Mouse (Mus musculus) heart, postnatal 0 days (tissue): ENCODE measurements at regions not wholly inside any gene's neighbourhood (a gene's known extent, or its start where the extent isn't known, plus 50 kb on each side); places are given as distances from the start of the nearest gene placed in this dataset.

ENCODE experiments used
- ATAC-seq: fragments of 200-750 bp; cut with Nextera tagmentation; 2 replicates; pipeline ENCODE4 v1.8.0; 2017; ENCODE audit warnings: low read depth, moderate number of reproducible peaks, moderate library complexity; ENCODE audit not compliant: insufficient read depth
- DNase-seq: peaks from one replicate; pipeline ENCODE4 v3.0.0-alpha.2; 2016; ENCODE audit warnings: low spot score
- H3K27ac ChIP-seq: fragments of 300-500 bp; sonication (generic); 2 replicates; pipeline ENCODE4 v1.5.1; 2014; ENCODE audit warnings: low read depth, mild to moderate bottlenecking
- H3K27me3 ChIP-seq: fragments of 300-500 bp; sonication (generic); 2 replicates; pipeline ENCODE4 v1.6.1; 2014; ENCODE audit warnings: low read length, mixed read lengths; ENCODE audit not compliant: control insufficient read depth, insufficient read depth
- H3K36me3 ChIP-seq: fragments of 300-500 bp; sonication (generic); replicated peaks from 2 replicates; pipeline ENCODE4 v1.6.1; 2014; ENCODE audit warnings: low read length, mixed read lengths; ENCODE audit not compliant: control insufficient read depth, insufficient read depth
- H3K4me1 ChIP-seq: fragments of 300-500 bp; sonication (generic); 2 replicates; pipeline ENCODE4 v1.6.1; 2014; ENCODE audit warnings: antibody characterized with exemption; ENCODE audit not compliant: control insufficient read depth, insufficient read depth
- H3K4me2 ChIP-seq: fragments of 300-500 bp; sonication (generic); 2 replicates; pipeline ENCODE4 v1.6.1; 2014; ENCODE audit warnings: low read depth, mild to moderate bottlenecking, low read length, moderate library complexity
- H3K4me3 ChIP-seq: fragments of 300-500 bp; sonication (generic); 2 replicates; pipeline ENCODE4 v1.5.1; 2014; ENCODE audit warnings: low read depth, low read length
- H3K9ac ChIP-seq: fragments of 300-500 bp; sonication (generic); replicated peaks from 2 replicates; pipeline ENCODE4 v1.6.1; 2014; ENCODE audit warnings: low read depth, low read length, mixed read lengths
- H3K9me3 ChIP-seq: fragments of 300-500 bp; sonication (generic); replicated peaks from 2 replicates; pipeline ENCODE4 v1.6.1; 2016; ENCODE audit warnings: low read length; ENCODE audit not compliant: control insufficient read depth
- CTCF ChIP-seq: IDR thresholded peaks from 2 replicates; pipeline ENCODE4 v1.5.1; 2016; ENCODE audit warnings: antibody characterized with exemption, control low read depth, low read depth
- EP300 ChIP-seq: IDR thresholded peaks from 2 replicates; pipeline ENCODE4 v1.6.1; 2016; ENCODE audit warnings: antibody characterized with exemption, low read depth
- WGBS: fragments of 180-500 bp; shearing (Covaris S2); extraction: QIAGEN DNeasy Blood & Tissue Kit; methylation state at CpG from one replicate; pipeline ENCODE4 v1.1.7; 2014; 5-methylcytosine and 5-hydroxymethylcytosine counted together

GRCm38 (mm10) chr15:72360049-72360448 is 1474.3 kb upstream of the Gm6569 start:
- Histone ChIP-seq H3K36me3 (no peaks in the 10 kb centered on the region), H3K9ac (no peak overlapping the region), H3K4me1 (no peaks in the 10 kb centered on the region), H3K27ac (no peak overlapping the region), H3K4me2 (no peak overlapping the region), H3K9me3 (no peaks in the 10 kb centered on the region), H3K27me3 (no peaks in the 10 kb centered on the region), H3K4me3 (no peak overlapping the region)
- 95% methylated on average over 3 of the region's 3 CpGs for WGBS
- ATAC-seq (no peak), DNase-seq (no peak)
- TF ChIP-seq EP300 (no peak), CTCF (no peak)

- Histone ChIP-seq H3K36me3 (no peaks in the 10 kb centered on the region), H3K4me1 (no peaks in the 10 kb centered on the region), H3K4me2 (no peak overlapping the region), H3K9me3 (no peaks in the 10 kb centered on the region), H3K27me3 (no peaks in the 10 kb centered on the region), H3K9ac (no peak overlapping the region), H3K27ac (no peak overlapping the region), H3K4me3 (no peak overlapping the region)
- 79% methylated on average over 4 of the region's 4 CpGs for WGBS
- TF ChIP-seq CTCF, result no peak
- TF ChIP-seq EP300, result no peak
- ATAC-seq (no peak), DNase-seq (no peak)
Measured at GRCm38 (mm10) chr15:72360463-72361030, 1473.8 kb upstream of the Gm6569 start.

GRCm38 (mm10) chr15:72373041-72373440 is 1461.3 kb upstream of the Gm6569 start:
- Histone ChIP-seq H3K4me2 (no peak overlapping the region), H3K9ac (no peak overlapping the region), H3K27me3 (no peaks in the 10 kb centered on the region), H3K4me1 (no peaks in the 10 kb centered on the region), H3K9me3 (no peaks in the 10 kb centered on the region), H3K36me3 (no peaks in the 10 kb centered on the region), H3K4me3 (no peak overlapping the region), H3K27ac (no peak overlapping the region)
- no peak for DNase-seq
- 74% methylated on average over 4 of the region's 4 CpGs for WGBS
- no peak for ATAC-seq
- TF ChIP-seq CTCF (no peak), EP300 (no peak)

- no peak for TF ChIP-seq CTCF
- TF ChIP-seq EP300, result no peak
- Histone ChIP-seq H3K4me3 (no peak overlapping the region), H3K27me3 (no peaks in the 10 kb centered on the region), H3K36me3 (no peaks in the 10 kb centered on the region), H3K9me3 (no peaks in the 10 kb centered on the region), H3K9ac (no peak overlapping the region), H3K27ac (no peak overlapping the region), H3K4me1 (no peaks in the 10 kb centered on the region), H3K4me2 (no peak overlapping the region)
- DNase-seq (no peak), ATAC-seq (no peak)
Measured at GRCm38 (mm10) chr15:72377201-72377600, 1457.2 kb upstream of the Gm6569 start.

- Histone ChIP-seq H3K4me2 (no peak overlapping the region), H3K9me3 (no peaks in the 10 kb centered on the region), H3K4me1 (no peaks in the 10 kb centered on the region), H3K36me3 (no peaks in the 10 kb centered on the region), H3K9ac (no peak overlapping the region), H3K4me3 (no peak overlapping the region), H3K27me3 (no peaks in the 10 kb centered on the region), H3K27ac (no peak overlapping the region)
- WGBS, result 66% methylated on average over 4 of the region's 4 CpGs
- DNase-seq (no peak), ATAC-seq (no peak)
- TF ChIP-seq CTCF, result no peak
- TF ChIP-seq EP300, result no peak
Measured at GRCm38 (mm10) chr15:72379291-72379690, 1455.1 kb upstream of the Gm6569 start.

- no peak overlapping the region for H3K4me3 ChIP-seq
- TF ChIP-seq CTCF (no peak), EP300 (no peak)
- H3K27ac ChIP-seq, result no peak overlapping the region
- 75% methylated on average over 8 of the region's 8 CpGs for WGBS
- H3K4me2 ChIP-seq, result no peak overlapping the region
- ATAC-seq, result no peak
- H3K36me3 ChIP-seq, result no peaks in the 10 kb centered on the region
- H3K9ac ChIP-seq, result no peak overlapping the region
- no peak for DNase-seq
- H3K27me3 ChIP-seq, result no peaks in the 10 kb centered on the region
- H3K4me1 ChIP-seq, result no peaks in the 10 kb centered on the region
- no peaks in the 10 kb centered on the region for H3K9me3 ChIP-seq
Measured at GRCm38 (mm10) chr15:72381164-72381563, 1453.2 kb upstream of the Gm6569 start.
